Mouse (Mus musculus): ENCODE measurements around the gene Prpf8.
"Not testable (repeated sequence)": the region's sequence is repeated elsewhere in the genome, so short reads cannot be mapped to it uniquely, and the experiment has no call there.

Prpf8 gene

DNA sequence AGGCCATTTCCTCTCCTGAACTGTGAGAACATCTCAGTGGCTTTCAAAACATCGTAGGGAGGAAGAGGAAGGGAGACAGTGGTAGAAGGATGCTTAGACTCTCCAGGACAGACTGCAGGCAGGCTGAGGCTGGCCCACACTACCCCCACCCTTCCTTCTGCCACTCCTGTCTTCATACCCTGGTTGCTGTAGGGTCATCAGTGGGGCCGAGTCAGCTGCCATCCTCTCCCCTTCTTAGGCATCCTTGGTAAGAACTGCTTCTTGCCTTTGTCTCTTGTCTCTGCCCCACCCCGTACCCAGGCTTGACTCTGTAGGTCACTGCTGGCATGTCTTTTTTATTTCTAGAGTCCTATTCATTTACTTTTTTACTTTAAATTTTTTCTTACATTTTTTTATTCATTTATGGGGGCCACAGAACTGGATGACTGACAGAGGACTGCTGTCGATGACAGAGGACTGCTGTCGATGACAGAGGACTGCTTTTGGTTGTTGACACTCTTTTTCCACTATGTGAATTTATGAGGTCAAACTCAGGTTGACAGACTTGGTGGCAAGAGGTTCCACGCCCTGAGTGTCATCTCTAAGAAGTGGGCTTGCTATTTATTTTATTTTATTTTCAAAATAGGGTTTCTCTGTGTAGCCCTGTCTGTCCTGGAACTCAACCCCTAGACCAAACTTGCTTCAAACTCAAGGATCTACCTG is 46.8 kb downstream of the Prpf8 start:
- DNase-seq (ENCODE audit: low spot score in 2 of 2) = no peak

DNA sequence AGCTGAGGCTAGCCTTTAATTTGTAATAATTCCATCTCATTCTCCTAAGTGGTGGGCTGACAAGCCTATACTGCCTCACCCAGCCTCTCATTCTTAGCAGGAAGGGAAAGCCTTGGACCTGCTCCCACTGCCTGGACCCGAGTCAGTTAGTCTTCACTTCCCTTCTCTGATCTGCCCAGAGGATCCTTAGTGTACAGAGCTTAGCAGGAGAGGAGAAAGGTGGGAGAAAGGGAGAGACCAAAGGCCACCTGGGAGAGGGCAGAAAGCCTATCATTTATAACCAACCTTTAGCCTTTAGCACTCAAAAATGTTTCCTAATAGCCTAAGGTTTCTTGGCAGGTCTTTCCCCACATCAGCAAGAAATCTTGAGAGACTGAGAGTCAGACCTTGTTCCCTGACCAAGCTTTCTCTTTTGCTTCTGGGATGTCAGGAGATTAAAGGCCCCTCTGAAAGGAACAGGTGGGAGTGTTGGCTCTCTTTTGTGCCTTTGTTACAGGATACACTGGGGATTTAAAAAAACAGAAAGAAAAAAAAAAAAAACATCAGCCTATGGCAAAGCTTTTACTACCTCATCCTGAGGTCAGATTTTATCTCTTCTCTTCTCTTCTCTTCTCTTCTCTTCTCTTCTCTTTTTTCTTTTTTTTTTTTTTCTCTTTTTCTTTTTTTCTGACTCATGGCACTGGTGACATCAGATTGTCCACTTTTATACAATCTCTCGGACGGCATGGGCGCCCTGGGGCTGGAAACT is 47.8 kb downstream of the Prpf8 start:
- no peak for DNase-seq (ENCODE audit: low spot score in 2 of 2)

- no peak for DNase-seq (ENCODE audit: low spot score in 2 of 2)
Measured at GRCm38 (mm10) chr11:75535106-75535795, 48.6 kb downstream of the Prpf8 start.

- no peak for DNase-seq (ENCODE audit: low spot score in 2 of 2)
Measured at GRCm38 (mm10) chr11:75536255-75537024, 49.8 kb downstream of the Prpf8 start.

DNA sequence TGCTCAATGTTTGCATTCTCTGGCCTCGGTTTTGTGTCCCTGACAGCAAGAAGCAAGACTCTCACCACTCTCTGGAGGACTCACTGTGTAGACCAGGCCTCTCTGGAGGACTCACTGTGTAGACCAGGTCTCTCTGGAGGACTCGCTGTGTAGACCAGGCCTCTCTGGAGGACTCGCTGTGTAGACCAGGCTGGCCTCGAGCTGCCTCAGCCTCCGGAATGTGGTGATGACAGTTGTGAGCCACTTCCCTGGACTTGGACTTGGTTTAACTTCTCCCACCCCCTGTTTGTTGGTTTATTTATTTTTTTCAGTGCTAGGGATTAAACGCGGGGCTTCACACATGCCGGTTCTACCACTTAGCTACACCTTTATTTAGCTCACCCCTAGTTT is 50.4 kb downstream of the Prpf8 start:
- no peak for DNase-seq (ENCODE audit: low spot score in 2 of 2)

GRCm38 (mm10) chr11:75537491-75538183 is 51.0 kb downstream of the Prpf8 start:
- no peak for DNase-seq (ENCODE audit: low spot score in 2 of 2)

- no peak for DNase-seq (ENCODE audit: low spot score in 2 of 2)
Measured at GRCm38 (mm10) chr11:75538184-75538969, 51.8 kb downstream of the Prpf8 start.

DNA sequence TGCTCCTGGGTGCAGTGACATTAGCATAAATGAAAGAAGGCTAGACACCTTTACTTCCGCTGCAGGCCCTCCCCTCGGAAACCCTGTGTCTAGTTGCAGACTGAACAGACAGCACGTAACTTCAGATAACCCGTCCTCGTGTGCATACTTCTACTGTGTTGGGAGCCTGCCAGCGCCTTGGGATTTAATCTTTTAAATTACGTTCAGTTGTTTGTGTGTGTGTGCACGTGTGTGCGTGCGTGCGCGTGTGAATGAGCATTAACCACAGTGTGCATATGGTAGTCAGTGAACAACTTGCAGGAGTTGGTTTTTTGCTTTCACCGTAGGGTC is 52.3 kb downstream of the Prpf8 start:
- DNase-seq (ENCODE audit: low spot score in 2 of 2) = no peak

- no peak for DNase-seq (ENCODE audit: low spot score in 2 of 2)
Measured at GRCm38 (mm10) chr11:75540209-75540608, 53.6 kb downstream of the Prpf8 start.

DNA sequence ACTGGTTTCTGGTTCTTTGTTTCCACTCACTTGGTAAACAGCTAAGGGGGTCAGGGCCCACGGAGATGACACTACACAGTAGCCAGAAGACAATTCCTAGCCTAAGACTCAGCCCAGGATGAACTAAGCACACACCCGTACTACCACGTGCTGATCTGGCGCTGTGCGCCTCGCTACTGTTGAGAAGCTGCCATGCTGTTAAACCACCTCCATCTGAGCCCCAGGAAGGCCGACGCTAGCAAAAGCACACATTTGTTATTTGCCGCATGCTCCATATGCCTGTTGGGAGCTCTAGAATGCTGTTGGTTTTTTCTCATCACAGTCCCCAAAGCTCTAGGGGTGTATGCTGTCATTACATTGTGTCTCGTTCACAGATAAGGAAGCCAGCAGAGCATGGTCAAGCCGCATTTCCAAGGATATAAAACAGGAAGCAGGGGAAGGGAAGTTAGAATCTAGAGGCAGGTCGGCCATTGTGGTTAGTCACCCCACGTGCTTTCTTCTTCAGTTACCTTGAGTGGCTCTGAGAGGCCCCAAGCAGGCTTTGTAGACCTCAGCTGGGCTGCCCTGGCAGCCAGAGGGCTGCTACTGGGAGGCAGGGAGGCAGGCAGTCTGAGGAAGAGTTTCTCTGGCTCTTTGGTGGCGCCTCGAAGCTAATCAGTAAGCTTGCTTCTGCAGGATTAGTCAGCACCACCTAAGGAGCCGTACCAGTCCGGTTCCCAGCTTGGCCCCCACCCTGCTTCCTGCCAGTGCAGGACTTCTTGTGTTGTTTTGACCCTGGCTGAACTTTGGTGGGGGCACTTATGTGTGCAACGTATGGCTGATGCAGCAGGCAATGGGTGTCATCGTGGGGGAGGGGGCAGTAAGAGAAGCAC is 54.3 kb downstream of the Prpf8 start:
- DNase-seq (ENCODE audit: low spot score in 2 of 2) = no peak

- DNase-seq (ENCODE audit: low spot score in 2 of 2) = no peak
Measured at GRCm38 (mm10) chr11:75544713-75545112, 58.1 kb downstream of the Prpf8 start.

- DNase-seq (ENCODE audit: low spot score in 2 of 2) = no peak
Measured at GRCm38 (mm10) chr11:75546057-75546456, 59.4 kb downstream of the Prpf8 start.

DNA sequence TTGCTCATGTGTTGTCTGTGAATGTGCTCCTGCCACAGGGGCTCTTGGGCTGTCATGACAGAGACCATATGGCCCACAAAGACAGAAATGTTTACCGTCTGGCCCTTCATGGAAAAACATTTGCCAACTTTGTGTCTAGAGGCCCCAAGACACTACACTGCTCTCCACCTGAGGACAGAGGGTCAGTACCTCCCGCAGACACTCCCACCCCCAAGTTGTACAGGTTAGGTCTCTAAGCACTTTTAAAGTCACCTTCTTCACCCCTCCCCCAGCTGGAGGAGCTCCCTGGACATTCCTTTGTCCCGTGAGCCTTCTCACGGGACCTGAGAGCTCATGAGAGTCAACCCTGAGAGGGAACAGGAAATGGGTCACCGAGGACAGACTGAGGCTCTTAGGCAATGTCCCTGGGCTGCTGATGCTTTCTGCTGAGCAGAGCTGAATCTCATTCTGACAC is 63.1 kb downstream of the Prpf8 start:
- DNase-seq (ENCODE audit: low spot score in 2 of 2) = no peak

- DNase-seq (ENCODE audit: low spot score in 2 of 2) = no peak
Measured at GRCm38 (mm10) chr11:75550200-75550946, 63.8 kb downstream of the Prpf8 start.

DNA sequence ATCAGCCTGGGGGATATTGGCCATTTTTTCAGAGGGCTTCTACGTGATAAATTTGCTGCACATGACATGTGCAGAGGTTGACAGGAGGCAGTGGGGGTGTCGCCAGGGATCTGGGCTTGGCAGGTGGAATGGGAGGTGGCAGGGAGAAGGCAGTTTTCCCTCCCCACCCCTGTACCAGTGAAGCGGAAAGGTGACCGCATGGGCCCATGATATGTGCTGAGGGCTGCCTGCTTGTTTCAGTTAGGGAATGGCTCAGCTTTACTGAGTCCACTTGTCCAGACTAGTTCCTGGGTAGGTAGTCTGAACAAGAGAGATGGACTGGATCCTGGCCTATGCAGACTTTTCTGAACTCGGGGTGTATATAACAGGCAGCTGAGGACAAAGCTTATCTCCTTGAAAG is 64.7 kb downstream of the Prpf8 start:
- no peak for DNase-seq (ENCODE audit: low spot score in 2 of 2)

- DNase-seq (ENCODE audit: low spot score in 2 of 2) = no peak
Measured at GRCm38 (mm10) chr11:75551961-75552441, 65.4 kb downstream of the Prpf8 start.

GRCm38 (mm10) chr11:75552906-75553482 is 66.4 kb downstream of the Prpf8 start:
- DNase-seq (ENCODE audit: low spot score in 2 of 2) = no peak

DNA sequence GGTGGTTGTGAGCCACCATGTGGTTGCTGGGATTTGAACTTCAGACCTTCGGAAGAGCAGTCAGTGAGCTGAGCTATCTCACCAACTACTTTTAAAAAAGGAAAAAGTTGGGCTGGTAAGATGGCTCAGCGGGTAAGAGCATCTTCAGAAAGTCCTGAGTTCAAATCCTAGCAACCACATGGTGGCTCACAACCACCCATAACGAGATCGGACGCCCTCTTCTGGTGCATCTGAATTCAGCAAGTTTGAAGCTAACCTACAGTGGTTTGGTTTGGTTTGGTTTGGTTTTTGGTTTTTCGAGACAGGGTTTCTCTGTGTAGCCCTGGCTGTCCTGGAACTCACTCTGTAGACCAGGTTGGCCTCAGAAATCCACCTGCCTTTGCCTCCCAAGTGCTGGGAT is 69.4 kb downstream of the Prpf8 start:
- DNase-seq (ENCODE audit: low spot score in 2 of 2) = not testable (repeated sequence)
